Mouse (Mus musculus) liver, adult 2 months (tissue): Measurements from ENCODE around the gene Olfml2a.

Experiments
- CTCF ChIP-seq: fragments of 200-500 bp; IDR thresholded peaks from 2 replicates; pipeline ENCODE4 v1.5.1; 2011; ENCODE audit warnings: low read depth, low read length, control low read depth
- POLR2A ChIP-seq: fragments of 200-500 bp; IDR thresholded peaks from 2 replicates; pipeline ENCODE4 v1.6.1; 2011; ENCODE audit warnings: low read length, control low read depth; ENCODE audit not compliant: insufficient read depth; ENCODE audit errors: extremely low read depth

DNA sequence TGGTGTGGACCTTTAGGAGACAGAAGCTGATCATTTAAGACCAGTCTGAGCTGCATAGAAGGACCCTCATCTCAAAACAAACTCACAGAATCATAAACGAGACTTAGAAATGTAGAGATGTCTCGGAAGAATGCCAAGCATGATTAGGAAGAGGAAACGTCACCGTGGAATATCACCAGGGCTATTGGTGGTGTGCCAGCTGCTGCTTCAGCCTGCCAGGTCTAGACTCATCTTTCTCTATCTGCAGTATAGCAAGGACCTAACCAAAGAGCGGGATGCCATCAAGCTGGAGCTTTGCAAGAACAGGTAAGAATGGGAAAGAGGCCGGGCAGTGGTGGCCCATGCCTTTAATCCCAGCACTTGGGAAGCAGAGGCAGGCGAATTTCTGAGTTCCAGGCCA is 41.9 kb downstream of the Olfml2a start:
- TF ChIP-seq POLR2A (no peak), CTCF (no peak)
